Mouse (Mus musculus): ENCODE results near the gene Itgad.

GRCm38 (mm10) chr7:128181691-128182090, 27.5 kb downstream of the Itgad start:
- TF ChIP-seq POLR2A (IDR thresholded peaks at IDR 0.05; ENCODE audit: control insufficient read depth, extremely low read depth, insufficient read depth, low read length, poor library complexity) (no peak), CTCF (IDR thresholded peaks at IDR 0.05; ENCODE audit: borderline replicate concordance, control insufficient read depth, extremely low read depth, insufficient read depth, low read length, poor library complexity) (no peak)
